Mouse (Mus musculus) layer of hippocampus, adult 18-20 months (tissue): Measurements from ENCODE around the gene Chd2. TPM values are rescaled to one million over a fixed set of nuclear protein-coding genes. Genes with fewer than 3 reads are reported as not detected.

ENCODE experiments used
- DNase-seq, 2 experiments: peaks; one replicate each; pipeline ENCODE4 v3.0.0; 2022; ENCODE audit warnings: low spot score in 2 of 2
- total RNA-seq, 2 experiments: library from RNA; stranded (reverse); gene quantifications; 2 replicates each; pipeline ENCODE4 v1.2.3; 2021

Chd2 gene
- total RNA-seq, 2 experiments from 2014 or later = 50.7 to 55.7 TPM

DNA sequence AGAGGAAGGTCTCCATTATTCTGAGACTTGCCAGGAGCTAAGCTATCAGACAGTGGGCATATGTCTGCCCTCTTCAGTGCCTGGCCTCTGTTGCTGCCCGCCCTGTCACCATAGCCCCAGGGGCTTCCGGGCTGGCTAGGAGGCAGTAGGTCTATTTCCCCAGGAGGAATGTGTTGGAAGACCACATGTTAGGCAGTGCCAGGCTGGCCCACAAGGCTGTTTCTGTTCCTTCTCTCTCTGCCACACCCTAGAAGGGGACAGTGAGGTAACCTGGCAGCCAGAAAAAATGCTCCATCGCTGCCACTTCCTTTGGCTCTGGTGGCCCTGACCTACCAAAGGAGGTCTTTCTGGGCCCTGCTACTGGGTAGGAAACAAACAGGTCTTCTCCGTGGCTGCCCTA, 129.6 kb downstream of the Chd2 start:
- DNase-seq = no peak

DNA sequence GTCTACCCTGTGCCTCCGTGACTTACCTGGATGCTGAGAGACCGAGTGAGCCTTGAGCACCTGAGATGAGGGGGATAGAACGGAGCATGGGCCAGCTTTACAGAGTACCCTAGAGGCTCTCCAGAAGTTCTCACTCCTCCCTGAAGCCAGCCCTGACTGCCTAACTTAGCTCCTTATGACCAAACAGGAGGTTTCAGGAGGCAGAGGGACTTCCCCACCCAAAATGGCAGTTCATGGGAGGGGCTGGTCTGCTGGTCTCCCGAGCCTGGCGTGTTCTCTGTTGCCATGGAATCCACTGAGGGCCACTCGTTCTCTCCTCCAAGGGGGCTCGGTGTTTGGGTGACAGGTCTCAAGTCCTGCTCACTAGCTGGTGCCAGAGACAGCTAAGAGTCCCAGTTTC, 130.1 kb downstream of the Chd2 start:
- no peak for DNase-seq

DNA sequence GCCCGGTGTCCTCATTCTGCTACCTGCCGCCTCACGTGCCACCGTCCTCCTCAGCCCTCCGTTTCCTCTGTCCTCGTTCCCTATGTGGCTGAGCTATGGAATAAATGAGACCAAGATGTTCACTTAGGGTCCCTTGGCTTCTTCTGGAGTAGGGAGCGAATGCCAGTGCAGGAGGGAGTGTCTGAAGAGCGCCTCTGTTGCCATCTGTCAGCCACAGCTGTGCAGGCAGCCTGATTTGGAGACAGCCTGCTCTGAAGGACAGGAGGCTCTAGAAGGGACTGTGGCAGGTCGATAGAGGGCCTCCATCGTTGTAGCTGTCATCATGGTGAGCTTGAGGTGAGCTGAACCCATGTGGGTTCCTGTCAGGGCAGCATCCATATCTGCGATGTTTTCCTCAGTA, 136.1 kb downstream of the Chd2 start:
- DNase-seq = no peak

DNA sequence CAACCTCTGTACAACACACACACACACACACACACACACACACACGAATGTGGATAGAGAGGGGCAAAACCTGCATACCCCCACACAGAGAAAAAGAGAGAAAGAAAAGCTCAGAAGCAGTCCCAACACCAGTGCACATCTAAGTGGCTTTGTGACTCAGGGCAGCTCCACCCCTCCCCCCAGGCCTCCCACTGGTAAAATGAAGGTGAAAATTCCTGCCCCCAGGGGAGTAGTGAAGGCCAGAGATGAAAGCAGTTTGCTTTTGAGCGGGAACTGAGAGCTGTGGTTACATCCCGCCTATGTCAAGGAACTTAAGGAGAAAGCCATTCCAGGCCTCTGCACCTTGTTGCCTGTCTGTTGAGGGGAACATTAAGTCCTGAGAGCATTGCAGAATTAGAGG, 138.1 kb downstream of the Chd2 start:
- no peak for DNase-seq

DNA sequence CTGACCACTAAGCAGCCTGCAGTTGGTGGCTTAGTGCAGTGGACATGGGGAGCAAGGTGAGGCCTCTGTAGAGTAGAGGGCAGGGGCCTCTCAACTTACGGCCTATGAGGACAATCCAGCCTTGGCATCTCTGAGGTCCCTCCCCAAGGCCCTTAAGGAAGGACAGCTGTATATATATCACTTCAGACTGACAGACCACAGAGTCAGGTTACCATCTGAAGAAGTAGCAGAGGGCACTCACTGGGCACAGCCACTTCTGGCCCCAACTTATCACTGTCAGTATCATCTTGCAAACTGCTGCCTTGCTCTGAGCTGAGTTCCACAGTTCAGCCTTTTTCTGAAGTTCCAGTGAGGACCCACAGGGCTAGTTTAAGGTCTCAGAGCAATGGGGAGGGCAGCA, 139.0 kb downstream of the Chd2 start:
- DNase-seq = no peak

DNA sequence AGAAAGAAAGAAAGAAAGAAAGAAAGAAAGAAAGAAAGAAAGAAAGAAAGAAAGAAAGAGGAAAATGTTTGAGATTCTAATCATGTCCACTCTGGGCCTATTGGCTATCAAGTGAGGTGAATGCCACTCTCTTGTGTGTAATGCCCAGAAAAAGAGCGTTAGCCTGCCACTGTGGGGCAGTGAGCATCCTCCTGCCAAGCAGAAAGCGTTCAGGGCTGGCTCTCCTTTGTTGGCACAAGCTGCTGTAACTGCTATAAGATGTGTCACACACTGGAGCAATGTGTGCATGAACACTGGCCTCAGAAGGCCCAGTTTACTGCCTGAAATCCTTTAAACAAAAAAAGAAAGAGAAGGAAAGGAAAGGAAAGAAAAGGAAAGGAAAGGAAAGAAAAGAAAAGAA, 139.5 kb downstream of the Chd2 start:
- DNase-seq = no peak

DNA sequence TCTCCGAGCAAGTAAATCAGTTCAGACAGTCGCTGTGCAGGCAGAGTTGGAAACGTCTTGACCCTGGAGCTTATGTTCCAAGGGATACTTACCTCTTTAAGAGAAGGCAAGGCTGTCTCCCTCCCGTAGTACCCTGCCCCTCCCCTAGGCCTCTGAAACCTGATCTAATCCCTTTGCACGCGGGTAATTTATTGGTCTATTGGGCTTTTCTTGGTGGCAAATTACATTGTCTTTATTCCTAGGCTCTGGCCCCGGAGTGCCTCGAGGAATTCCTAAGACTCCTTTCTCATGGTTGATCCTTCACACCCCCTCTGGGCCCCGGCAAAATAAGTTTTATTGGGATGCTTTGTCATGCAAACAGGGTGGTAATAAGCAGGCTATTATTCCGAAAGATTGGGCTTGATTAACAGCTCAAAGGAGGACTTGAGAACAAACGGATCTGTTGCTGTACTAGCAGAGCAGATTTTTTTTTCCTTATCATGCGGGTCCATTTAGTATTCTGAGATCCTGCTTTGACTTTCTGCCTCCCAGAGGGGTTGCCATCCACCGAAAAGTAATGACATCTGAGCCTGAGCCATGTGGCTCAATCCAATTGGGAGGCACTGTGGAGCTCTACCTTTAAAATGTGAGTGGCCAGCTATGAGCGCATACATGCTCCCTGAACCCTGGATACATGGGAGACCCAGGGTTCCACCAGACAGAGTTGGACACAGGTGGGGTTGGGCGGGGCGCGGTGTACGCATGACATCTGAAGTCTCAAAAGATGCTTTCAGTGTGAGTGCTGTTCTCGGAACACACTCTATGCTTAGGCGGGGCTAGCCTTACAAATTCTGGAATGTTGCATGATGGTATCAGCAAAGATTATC, 141.3 kb downstream of the Chd2 start:
- DNase-seq = no peak

DNA sequence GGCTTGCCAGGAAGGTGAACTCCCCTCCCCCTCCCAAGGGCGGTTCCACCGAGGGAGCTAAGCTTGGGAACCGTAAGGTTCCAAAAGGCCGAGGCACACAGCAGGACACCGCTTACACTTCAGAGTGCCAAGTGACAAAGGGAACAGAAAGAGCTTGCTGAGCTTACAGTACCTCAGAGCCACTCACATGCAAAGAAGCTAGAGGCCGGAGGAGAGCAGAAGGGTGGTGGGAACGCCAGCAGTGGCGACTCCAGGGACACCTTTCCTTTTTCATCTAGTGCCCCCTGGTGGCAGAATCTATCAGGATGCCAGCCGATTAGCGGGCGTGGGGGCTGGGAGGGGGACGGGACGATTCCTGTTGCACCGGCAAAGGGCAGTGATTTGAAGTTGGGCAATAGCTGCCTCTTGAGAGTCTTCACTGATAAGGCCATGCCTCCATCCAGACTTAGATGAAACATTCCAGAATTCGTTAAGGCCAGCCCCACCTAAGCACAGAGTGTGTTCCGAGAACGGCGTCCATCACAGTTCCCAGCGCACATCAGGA, 142.1 kb downstream of the Chd2 start:
- DNase-seq = peak in 1 of 2 experiments; percentile 80

DNA sequence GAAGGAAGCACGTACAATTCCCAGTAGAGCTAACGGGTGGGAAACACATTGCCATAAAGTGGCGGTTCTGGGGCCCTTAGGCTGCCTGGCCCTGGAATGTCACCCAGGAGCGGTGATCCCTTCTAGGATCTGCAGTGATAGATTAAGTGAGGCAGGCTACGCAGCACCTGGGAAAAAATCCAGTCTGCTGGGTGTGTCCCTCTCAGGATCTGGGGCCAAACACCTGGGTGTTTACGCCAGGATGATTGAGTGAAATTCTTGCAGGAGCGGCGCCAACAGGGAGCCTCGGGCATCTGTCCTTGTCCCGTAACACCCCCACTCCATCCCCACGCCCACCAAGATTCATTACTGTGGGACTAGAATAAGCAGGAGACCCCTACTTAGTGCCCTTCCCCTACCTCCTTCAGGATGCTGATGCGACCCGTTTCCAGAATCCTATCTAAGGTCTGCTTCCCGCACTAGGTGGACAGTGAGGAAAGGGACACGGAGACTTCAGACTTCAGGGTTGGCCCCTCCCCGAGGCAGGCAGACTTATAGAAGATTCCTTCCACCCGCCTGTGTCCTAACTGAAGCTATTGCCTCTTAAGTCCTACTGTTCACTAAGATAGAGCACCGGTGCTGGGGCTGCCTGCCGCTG, 142.7 kb downstream of the Chd2 start:
- DNase-seq = no peak

DNA sequence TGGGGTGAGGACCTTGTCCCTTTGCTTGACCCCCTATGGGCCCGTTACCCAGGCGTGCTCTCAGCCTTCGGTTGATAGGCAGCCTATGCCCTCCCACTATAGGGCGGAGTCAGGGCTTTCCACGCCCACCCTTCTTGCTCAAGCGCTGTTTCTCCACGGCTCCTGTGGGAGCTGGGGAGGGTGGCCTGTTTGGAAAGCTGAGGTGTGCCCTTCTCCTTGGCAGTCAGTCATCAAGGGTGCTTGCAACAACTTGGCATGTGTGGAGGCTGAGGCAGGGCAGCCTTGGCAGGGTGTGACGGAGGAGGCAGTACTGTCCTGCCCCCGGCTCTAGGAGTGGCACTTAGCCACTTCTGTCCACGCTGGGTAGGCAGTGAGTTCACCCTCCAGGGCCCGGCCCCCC, 143.3 kb downstream of the Chd2 start:
- no peak for DNase-seq

DNA sequence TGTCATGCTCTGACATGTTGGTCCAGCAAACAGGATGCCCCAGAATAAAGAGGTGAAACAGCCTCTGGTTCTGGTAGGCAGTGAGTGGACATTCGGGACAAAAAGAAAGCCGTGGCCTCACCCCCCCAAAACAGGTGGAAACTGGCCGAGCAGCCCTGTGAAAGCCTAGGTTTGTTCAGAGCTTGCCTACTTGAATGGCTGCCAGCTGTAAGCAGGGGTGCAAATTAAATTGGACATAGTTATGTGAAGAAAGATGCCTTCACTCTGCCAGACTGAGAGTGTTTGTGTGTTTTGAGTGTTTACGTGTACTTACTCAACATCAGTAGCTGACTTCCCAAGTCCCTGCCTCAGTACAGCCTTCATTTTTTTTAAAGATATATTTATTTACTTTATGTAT, 147.6 kb downstream of the Chd2 start:
- DNase-seq = no peak

DNA sequence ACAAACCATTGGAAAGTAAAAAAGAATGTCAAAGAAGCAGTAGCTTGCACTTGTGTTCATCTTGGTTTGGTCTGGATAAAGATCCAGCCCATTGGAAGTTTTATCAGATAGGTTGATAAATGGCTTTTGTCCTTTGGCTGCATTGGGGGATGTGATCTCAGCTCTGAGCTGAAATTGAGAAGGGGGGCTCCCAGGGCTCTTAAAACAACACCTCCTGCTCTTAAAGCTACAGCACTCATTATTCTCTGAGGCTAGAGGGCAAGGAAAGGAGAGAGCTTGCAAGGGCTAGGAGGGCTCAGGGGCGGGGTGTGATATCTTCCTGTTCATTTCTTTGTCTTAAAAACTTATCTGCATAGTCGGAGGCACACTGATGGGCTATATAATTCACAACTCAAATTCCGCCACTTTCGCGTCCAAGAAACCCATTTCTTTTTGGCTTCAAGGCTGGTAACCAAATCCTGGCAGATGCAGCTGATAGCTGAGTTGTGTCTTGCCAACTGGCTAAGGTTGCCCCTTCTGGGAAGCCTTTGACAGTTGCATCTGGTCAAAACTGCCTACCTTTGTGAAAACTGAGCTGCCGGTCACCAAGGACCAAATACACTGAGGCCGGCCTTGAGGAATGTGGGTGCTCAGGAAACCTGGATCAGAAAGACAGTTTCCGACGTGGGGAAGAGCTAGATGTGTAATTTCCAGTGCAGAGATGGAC, 148.2 kb downstream of the Chd2 start:
- DNase-seq = no peak

DNA sequence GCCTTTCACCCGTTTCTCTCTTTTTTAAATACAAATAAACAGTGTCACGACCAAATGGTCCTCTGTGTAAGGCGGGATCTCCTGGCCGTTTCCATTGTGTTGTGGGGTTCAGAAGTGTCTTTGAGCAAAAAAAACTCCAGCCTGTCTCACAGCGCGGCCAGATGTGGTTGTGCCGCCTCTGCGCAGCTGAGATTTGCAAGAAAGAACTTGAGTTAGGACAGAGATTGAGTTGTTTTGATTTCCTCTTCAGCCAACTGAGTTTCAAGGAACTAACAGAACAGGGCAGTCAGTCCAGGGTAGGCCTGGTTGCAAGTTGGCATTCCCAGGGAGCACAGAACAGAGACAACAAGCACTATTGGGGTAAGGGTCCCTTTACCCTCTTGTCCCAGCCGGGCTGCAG, 149.3 kb downstream of the Chd2 start:
- no peak for DNase-seq

DNA sequence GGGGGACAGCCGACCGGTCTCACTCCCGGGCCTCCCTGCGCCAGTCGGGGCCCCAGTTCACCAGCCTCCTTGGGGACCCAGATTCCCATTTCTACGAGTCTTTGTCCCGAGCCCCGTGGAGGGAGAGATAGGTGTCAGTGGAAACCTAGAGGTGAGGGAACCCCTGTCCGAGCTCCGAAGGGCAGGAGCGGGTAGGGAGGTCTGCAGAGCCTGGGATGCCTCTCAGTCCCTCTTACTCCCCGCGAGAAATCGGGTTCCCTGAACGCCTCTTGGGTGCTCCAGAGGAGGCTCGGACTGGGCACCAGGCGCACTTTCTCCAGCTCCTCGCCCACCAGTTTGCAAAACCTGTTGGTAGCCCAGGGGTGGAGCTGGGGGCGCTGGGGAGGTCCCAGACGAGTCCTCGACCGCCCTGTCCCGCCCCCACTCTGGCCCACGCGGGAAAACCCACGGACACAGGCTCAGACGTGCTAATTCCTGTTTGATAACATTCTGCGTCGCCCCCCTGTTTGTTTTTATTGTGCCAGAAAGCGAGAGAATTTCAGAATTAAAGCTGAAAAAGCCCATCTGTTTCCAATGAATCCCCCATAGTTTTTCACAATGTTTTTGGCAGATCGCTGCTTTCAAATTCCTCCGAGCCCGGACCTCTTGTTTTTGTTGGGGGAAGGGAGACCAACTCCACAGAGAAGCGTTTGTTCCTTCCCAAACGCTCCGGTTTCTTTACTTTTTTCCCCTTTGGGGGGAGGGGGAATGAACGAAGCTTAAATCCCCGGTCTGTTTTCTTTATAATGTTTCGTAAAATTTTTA, 149.9 kb downstream of the Chd2 start:
- DNase-seq = peak in 1 of 2 experiments; percentile 69

DNA sequence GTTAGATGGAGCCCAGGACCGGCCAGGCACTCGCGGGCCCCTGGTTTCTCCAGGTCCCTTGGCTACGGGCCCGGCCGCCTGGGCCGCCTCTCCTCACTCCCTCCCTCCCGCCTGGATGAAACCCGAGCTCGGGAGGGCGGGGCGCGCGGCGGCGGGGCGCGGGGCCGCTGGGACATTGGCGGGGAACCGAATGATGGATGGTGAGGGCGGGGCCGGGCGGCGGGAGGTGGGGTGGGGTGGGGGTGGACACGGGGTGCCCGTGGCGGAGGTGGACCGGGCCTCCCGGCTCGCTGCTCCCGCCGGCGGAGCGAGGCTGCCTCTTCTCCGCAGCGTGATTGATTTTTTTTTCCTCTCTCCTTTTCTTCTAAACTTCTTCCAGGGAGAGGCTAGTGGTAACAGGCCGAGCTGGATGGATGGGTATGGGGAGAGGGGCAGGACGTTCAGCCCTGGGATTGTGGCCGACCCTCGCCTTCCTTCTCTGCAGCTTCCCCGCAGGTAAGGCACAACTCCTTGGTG, 150.6 kb downstream of the Chd2 start:
- peak; percentile 61 to 81 for DNase-seq

DNA sequence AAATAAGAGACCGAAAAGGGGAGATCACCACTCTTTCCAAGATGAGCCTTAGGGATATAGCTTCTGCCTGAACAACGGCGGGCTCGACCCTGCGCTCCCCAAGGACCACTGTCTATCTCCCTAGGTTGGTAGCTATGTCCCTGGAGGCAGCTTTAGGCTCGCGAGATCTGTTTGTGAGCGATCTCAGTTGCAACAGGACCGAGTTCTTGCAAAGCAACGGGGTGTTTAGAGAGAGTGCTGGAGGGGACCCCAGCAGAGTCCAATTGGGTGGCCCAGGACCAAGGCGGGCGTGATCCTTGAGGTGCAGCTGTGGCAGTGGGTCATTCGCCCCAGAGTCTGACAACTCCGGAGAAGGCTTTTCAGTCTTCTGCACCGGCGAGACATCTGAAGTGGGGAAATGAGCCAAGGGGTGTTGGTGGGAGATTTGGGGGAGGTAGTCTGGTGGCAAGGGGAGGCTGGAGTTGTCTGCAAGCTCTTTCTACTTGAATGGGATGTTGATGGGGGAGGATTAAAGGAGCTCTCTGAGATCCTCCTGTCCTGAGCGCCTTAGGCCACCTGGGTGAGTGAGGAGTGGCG, 151.1 kb downstream of the Chd2 start:
- DNase-seq = no peak

DNA sequence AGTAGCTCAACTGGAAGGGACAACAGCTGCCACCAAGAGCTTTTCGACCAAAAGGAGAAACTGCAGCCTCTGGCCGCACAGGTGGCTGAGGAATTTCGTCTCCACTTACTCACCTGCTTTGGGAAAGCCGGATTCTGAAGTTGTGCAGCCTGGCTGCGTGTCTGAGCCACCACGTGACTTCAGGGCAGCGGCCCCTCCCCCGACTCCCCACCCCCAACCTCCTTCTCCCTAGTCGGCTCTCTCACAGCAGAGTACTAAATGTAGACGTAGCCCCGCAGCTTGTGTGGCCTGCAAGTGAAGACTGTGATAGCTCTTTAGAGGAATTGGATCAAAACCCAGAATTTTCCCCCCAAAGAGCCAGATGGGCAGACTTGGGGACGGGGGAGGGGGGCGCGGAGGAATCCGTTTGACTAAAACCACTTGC, 151.7 kb downstream of the Chd2 start:
- no peak for DNase-seq

DNA sequence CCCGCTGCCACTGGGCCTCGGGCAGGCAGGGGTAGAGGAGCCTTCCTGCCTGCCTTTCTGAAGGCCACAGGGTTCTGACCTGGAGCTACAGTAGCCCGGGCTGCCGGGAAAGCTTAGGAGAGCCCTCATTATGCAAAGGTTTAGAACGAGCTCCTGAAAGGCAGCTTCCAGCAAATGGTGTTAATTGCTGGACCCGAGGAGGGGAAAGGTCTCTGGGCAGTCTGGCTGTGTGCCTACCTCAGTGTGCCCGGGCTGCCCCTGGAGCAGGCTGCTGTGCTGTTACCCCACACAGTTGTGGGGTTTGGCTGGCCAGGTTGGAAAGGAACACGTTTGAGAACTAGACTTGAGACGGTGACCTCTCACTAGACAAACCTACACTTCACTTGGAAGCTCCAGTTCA, 152.2 kb downstream of the Chd2 start:
- no peak for DNase-seq

DNA sequence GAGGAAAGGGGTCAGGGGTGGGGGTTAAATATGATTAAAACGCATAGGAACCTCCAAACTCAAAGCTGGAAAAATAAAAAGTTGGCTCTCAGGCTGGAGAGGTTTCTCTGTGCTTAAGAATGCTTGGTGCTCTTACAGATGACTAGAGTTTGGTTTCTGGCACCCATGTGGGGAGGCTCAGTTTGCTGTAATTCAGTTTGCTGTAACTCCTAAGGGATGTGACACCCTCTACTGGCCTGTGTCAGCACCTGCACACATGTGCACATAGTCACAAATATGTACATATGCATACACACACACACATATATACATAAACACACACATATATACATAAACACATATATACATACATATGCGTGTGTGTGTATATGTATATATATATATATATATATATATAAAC, 152.8 kb downstream of the Chd2 start:
- no peak for DNase-seq

DNA sequence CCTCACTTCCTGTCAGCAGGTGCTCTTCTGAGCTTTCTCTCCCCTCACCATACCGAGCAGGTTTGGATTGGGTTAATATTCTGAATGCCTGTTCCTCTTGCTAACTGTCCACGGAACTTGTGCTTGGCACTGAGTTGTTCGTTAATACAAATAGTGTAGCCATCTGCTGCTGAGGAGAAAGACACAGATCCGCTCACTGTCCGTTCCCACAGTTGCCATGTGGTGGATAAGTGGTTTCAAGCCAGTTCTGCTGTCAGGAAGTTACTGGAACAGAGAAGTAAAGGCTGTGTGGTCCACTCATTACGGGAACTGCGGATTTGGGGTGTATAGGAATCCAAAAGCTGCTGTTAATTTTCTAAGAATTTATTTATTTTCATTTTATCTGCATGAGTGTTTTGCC, 158.8 kb downstream of the Chd2 start:
- no peak for DNase-seq

DNA sequence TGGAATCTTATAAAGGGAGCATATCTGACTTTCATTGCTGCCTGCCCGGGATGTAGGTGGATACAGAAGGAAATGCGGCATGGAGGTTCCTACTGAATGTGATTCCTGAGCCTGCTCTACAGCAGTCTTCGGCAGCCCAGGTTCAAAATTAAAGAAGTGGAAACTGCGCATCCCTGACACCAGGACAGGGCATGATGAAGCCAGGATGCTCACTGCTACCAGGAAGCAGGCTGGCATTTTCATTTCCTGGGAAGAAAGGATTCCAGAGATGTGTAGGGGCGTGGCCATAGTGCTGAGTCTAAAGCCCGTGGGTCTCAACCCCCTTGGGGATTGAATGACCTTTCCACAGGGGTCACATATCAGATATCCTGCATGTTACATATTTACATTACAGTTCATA, 163.6 kb downstream of the Chd2 start:
- DNase-seq = no peak
